Mouse (Mus musculus) testis, adult 2 months (tissue): ENCODE measurements around the gene Clasp1.

Source experiments
- CTCF ChIP-seq: fragments of 200-500 bp; IDR thresholded peaks from 2 replicates; pipeline ENCODE4 v1.5.1; 2012; ENCODE audit warnings: low read depth, mild to moderate bottlenecking, inconsistent platforms, low read length, moderate library complexity; ENCODE audit not compliant: control insufficient read depth, insufficient read depth, insufficient replicate concordance
- POLR2A ChIP-seq: fragments of 200-500 bp; IDR thresholded peaks from 2 replicates; pipeline ENCODE4 v1.6.1; 2012; ENCODE audit warnings: low read depth, mild to moderate bottlenecking, inconsistent platforms, low read length, moderate library complexity; ENCODE audit not compliant: control insufficient read depth

- TF ChIP-seq CTCF (no peak), POLR2A (no peak)
Observed at GRCm38 (mm10) chr1:118642296-118642999, 253.6 kb downstream of the Clasp1 start.
